Mouse (Mus musculus): ENCODE measurements around the gene Lrrn3.

Lrrn3 gene

DNA sequence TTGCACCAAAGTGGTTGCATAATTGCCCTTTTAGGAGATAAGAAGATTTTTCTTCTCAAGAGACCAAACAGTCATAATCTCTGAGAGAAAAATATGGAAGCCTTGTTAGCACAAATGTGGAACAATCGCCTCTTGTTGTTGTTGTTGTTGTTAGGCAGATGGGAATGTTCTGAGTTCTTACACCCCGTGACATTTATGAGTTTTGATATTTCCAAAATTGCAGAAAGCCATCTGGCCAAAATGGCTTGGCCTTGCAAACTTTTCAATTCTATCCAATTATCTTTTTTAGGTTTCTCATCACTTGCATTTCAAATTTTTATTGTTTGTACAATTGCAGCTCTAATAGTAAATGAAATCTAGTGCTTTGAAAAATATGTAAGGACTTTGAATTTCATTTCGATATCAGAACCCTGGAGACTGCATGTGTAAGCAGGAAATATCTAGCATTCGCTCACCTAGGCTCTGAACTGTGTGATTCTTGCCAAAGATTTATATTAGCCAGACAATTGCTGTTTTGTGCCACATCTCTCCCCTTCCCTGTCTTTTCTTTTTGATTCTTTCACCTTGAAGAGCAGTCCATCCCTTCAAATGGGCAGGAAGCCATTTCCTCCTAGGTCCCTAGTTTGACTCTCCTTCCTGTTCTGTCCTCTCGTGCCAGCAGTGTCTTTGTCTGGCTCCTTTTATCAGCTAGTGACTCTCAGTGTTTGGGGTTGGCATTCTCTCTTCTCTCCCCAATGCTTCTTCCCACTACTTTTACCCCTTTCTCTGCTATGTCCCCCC, 49.8 kb downstream of the Lrrn3 start:
- no peak for DNase-seq (ENCODE audit: low read depth, low spot score)

GRCm38 (mm10) chr12:41428806-41429205, 57.4 kb downstream of the Lrrn3 start:
- no peak for DNase-seq (ENCODE audit: low read depth, low spot score)

DNA sequence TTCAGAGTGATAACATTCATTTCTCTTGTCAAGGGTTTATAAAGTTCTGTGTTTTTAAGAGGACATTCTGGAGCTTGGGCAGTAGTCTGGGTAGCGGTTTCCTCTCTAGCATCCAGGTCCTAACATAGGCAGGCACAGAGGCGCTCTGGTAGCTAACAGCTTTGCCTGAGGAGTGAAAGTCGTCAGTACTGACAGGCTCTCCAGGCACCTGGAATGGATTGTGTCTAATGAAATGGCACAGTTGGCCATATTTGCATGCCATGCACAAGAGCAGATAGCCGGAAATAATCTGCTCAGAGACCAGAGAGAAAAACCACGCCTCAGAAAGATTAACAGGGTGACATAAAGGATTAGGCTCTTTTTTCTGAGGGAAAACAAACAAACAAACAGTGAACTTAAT, 58.8 kb downstream of the Lrrn3 start:
- DNase-seq (ENCODE audit: low read depth, low spot score), result no peak

DNA sequence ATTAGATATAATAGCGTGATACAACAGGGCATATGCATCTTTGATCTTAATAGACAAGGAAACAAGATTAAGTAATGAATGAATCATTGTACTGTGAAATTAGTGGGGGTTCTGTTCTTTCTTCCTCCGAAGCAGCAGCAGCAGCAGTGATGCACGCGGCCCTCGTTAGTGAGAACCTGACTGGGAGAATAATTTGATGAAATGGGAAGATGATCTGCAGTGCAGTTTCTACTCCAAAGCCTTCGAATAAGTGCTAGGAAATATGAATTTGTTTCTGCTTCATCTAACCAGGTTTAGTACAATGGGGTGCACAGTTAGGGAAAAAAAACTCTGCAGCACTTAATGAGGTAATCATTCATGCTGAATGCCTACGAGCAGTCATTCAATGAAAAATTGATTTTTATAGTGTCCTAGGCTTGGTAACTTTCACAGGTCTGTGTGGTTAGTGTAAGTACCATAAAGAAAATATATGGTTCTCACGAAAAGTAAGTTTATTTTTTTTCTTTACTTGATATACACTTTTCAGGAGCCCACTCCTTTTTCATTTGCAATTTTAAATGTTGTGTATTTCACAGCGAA, 61.0 kb downstream of the Lrrn3 start:
- no peak for DNase-seq (ENCODE audit: low read depth, low spot score)

DNA sequence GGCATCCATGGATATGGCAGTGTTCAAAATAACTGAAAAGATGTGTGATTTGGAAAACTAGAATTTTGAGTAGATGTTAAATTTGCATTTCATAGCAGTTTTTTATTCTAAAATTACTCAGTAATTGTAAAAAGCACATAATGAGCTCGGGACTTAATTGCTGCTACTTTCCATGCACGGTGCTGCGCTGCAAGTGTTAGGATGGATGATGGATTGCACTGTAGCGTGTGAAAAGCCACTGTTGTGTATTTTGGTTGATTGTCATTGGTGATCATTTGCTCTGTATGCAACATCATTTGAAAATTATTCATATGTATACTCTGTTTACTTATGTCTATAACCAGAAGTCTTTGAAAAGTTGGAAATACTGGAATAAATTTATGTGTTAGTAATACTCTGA, 68.3 kb downstream of the Lrrn3 start:
- no peak for DNase-seq (ENCODE audit: low read depth, low spot score)

- DNase-seq (ENCODE audit: low read depth, low spot score), result no peak
Observed at GRCm38 (mm10) chr12:41417099-41417498, 69.1 kb downstream of the Lrrn3 start.

DNA sequence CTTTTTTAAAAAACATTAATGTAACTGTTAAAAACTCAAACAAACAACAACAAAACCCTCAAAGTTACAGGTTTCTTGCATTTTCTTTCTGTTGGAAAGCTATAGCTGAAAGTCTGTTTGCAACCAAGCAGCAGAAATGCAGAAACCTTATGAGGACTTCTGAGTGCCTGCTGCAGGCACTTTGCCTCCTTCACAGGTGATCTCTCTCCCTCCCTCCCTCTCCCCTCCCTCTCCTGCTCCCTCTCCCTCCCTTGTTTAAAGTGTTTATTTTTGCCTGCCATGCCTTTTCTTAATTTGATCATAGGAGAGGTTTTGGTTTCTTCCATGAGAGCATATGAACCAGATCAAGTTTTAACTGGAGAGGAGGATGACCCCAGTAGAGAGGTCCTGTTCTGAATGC, 69.6 kb downstream of the Lrrn3 start:
- DNase-seq (ENCODE audit: low read depth, low spot score), result no peak

DNA sequence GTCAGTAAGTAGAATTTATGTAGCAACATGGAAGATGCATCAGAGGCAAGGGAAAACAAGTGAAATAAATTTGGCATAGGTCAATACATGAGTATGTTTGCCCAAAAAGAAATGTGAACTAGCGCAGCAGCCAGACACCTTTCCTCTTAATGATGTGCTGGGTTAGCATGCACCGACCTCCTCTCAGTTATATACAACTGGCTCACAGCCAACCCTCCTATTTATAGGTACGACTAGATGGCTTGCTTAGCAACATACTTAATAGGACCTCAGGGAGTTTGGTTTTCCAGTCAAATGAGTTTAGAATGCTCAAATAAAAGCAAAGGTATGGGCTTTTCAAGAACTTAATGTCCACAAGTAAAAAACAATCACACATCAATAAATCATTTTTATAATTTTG, 76.8 kb downstream of the Lrrn3 start:
- no peak for DNase-seq (ENCODE audit: low read depth, low spot score)

DNA sequence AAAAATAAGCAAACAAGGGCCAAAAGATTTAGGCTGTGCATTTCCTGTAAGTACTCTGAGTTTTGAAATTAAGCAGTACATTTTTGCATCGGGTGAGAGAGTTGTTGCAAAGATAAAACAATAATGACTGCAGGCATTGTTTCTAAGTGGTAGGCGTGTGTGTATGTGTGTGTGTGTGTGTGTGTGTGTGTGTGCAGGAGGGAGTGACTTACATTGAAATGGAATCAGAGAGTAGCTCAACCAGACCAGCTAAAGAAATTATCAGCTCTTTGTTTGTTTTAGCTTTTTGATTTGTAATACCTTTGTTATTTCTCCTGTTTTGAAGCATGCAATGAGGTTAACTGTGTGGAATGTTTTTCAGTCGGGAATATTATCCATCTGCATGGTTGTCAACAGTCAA, 84.3 kb downstream of the Lrrn3 start:
- no peak for DNase-seq (ENCODE audit: low read depth, low spot score)

Data from CD4-positive, CD25-positive, alpha-beta regulatory T cell, adult 2 months (primary cell).